Mouse (Mus musculus): ENCODE measurements around the gene Fpr1. TPM values are rescaled to one million over a fixed set of nuclear protein-coding genes. Genes with fewer than 3 reads are reported as not detected.
A peak's percentile ranks its signal among the peaks of the same experiment; 100 is the strongest.
"Not testable (repeated sequence)": the region's sequence is repeated elsewhere in the genome, so short reads cannot be mapped to it uniquely, and the experiment has no call there.

Fpr1 gene
- not detected in 2 replicates for polyA plus RNA-seq (2012; rRNA removed)

DNA sequence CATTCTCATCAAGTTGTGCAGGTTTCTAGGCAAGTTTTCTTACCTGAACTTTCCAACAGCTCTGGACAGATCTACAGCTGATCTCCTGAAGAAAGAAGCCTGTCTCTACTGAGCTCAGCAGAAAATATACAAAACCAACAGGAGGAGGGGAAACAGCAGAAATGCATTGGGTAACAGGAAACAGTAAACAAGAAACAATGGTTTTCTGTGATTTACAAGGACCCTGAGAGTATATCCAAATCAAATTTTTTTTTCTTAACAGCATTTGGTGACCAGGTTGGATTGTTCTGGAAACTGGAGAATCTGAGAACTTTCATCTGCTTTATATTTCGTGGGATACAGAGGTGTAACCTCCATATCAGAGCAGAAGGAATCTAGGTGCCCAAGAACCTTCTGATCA lies at the start of gene Fpr1:
Fpr1 (minus strand) TSS at position 101 of the 400 bp plus-strand sequence.
- H3K27ac ChIP-seq (ENCODE audit: insufficient read depth, low read length) = no peak within 1 kb of the TSS
- H3K4me3 ChIP-seq (replicated peaks; ENCODE audit: insufficient read depth, low read depth, low read length) = no peak within 1 kb of the TSS
- no peak for TF ChIP-seq POLR2A (IDR thresholded peaks at IDR 0.05; ENCODE audit: borderline replicate concordance, insufficient read depth, low read length)
- no peak for TF ChIP-seq CTCF (IDR thresholded peaks at IDR 0.05; ENCODE audit: borderline replicate concordance, insufficient read depth, low read depth, low read length)
- WGBS = 53% methylated on average over 1 of the region's 1 CpGs
- no peak for DNase-seq
- no peaks in the 10 kb centered on the region for H3K4me1 ChIP-seq (ENCODE audit: control insufficient read depth, insufficient read depth, low read length)
- H3K27me3 ChIP-seq (ENCODE audit: control insufficient read depth, insufficient read depth, low read length) = no peaks in the 10 kb centered on the region

DNA sequence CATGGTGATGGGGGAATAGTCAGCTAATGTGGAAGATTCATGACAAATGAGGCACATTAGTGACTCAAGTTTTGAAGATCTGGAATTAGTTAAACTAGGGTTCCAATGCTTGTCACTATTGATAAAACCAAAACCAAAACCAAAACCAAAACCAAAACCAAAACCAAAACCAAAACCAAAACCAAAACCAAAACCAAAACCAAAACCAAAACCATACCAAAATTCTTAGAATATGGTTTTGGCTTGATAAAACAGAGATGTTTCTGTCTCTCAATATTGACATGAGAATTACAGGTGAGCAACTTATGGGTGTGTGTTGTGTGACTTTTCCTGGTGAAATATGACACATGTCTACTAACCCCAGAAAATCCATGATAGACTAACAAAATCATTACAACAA lies 34.0 kb upstream of the Fpr1 start:
- Histone ChIP-seq H3K4me3 (replicated peaks; ENCODE audit: insufficient read depth, low read depth, low read length) (no peak overlapping the region), H3K4me1 (ENCODE audit: control insufficient read depth, insufficient read depth, low read length) (no peaks in the 10 kb centered on the region), H3K27ac (ENCODE audit: insufficient read depth, low read length) (no peak overlapping the region), H3K27me3 (ENCODE audit: control insufficient read depth, insufficient read depth, low read length) (no peaks in the 10 kb centered on the region)
- no peak for TF ChIP-seq POLR2A (IDR thresholded peaks at IDR 0.05; ENCODE audit: borderline replicate concordance, insufficient read depth, low read length)
- no peak for DNase-seq

DNA sequence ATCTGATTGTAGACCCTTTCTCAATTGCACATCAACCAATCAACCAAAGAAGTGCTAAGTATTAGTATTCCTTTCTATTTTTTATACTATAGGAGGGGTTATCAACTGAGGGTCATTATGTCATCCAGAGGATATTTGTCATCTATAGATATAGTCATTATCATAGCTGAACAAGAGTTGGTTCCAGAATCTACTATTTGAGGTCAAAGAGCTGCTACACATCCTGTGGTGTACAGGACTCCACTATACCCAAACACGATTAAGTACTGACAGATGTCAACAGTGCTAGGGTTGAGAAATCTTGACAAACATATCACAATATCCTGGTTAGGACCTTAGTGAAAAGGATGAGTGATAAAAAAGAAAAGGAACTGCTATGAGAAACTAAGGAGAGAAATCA lies 33.6 kb upstream of the Fpr1 start:
- no peak overlapping the region for H3K4me3 ChIP-seq (replicated peaks; ENCODE audit: insufficient read depth, low read depth, low read length)
- WGBS = 90% methylated on average over 1 of the region's 1 CpGs

DNA sequence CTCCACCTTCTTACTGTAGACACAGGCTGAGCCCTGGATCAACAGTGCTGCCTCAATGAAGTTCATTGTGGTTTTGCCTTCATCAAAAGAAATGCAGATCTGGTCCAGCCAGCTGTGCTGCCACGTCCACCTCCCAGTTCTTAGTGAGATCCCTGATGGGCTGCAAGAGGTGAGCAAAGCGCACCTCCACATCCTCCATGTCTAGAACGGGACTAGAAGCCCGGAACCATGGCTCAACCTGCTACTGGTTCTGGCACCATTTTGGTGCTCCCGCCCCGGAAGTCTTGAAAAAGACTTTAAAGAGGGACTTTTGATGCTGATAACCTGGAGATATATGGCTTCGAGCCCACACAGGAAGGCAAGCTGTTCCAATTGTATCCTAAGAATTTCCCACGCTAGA lies 28.9 kb upstream of the Fpr1 start:
- not testable (repeated sequence) for H3K27ac ChIP-seq (ENCODE audit: insufficient read depth, low read length); DNase-seq; H3K4me1 ChIP-seq (ENCODE audit: control insufficient read depth, insufficient read depth, low read length); H3K4me3 ChIP-seq (replicated peaks; ENCODE audit: insufficient read depth, low read depth, low read length); H3K27me3 ChIP-seq (ENCODE audit: control insufficient read depth, insufficient read depth, low read length)
- WGBS = 87% methylated on average over 8 of the region's 8 CpGs

More for the DNA sequence above, 33.6 kb upstream of the Fpr1 start:
- Histone ChIP-seq H3K4me1 (ENCODE audit: control insufficient read depth, insufficient read depth, low read length) (no peaks in the 10 kb centered on the region), H3K27ac (ENCODE audit: insufficient read depth, low read length) (no peak overlapping the region), H3K27me3 (ENCODE audit: control insufficient read depth, insufficient read depth, low read length) (no peaks in the 10 kb centered on the region)
- TF ChIP-seq CTCF (IDR thresholded peaks at IDR 0.05; ENCODE audit: borderline replicate concordance, insufficient read depth, low read depth, low read length) (no peak), POLR2A (IDR thresholded peaks at IDR 0.05; ENCODE audit: borderline replicate concordance, insufficient read depth, low read length) (no peak)
- DNase-seq = no peak

DNA sequence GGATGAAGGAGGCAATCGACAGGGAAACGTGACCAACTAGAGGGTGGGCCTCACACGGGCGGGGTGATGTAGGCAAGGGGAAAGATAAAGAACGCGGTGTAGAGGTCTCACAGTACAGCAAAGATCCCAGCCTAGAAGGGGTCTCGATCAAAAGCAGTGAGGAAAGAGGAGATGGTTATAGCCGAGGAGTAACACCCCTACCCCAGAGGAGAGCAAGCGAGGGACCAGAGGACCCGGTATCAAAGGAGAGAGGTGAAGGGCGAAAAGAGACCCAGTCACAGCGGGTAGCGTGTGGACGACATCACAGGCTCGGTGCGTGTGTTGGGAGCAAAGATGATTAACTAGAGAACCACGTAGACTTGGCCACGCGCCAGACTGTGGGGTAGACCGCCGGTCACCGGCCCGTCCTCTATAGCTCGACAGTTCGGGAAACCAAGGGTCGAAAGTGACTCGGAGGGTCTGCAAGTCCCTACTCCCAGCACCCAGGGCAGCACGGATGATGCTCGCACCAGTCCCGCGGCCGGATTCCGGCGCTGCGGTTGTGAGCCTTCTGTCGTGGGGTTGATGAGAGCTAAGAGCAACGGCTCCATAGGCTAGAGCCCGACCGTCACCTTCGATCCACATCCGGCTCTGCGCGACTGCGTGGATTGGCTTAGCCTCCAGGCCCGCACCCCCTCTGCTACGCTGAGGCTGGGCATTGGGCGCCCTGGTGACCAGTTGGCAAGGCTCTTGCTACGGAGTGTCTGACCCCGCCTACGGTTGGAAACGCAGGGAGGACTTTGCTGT lies 26.1 kb upstream of the Fpr1 start:
- Histone ChIP-seq H3K27ac (ENCODE audit: insufficient read depth, low read length) (peak overlapping the region; percentile 44; the same call in 1 of the 2 replicates), H3K4me3 (replicated peaks; ENCODE audit: insufficient read depth, low read depth, low read length) (peak overlapping the region; percentile 67), H3K4me1 (ENCODE audit: control insufficient read depth, insufficient read depth, low read length) (no peaks in the 10 kb centered on the region; the same call in 1 of the 2 replicates), H3K27me3 (ENCODE audit: control insufficient read depth, insufficient read depth, low read length) (no peaks in the 10 kb centered on the region)
- WGBS = 16% methylated on average over 51 of the region's 51 CpGs
- TF ChIP-seq CTCF (IDR thresholded peaks at IDR 0.05; ENCODE audit: borderline replicate concordance, insufficient read depth, low read depth, low read length) = no peak
- peak; percentile 56 for TF ChIP-seq POLR2A (IDR thresholded peaks at IDR 0.05; ENCODE audit: borderline replicate concordance, insufficient read depth, low read length)
- peak; percentile 82 to 86 for DNase-seq

DNA sequence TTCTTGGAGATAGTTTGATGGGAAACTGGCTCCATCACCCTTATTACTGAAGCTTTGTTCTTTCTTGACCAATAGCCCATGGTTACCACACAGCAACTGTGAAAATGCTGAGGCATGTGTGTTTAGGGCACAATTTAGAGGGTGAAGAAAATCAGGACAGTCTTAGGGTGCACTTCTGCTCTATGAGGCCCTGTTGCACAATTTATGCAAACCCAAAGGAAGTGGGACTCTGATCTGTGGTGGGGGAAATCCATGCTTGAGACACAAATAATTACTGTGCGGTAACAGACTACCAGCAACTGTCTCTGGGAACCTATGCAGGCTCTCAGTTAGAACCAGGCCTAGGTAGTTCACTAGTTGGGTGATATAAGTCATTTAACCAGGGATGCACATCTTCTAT lies 17.0 kb upstream of the Fpr1 start:
- no peak for TF ChIP-seq CTCF (IDR thresholded peaks at IDR 0.05; ENCODE audit: borderline replicate concordance, insufficient read depth, low read depth, low read length)
- TF ChIP-seq POLR2A (IDR thresholded peaks at IDR 0.05; ENCODE audit: borderline replicate concordance, insufficient read depth, low read length) = no peak
- no peaks in the 10 kb centered on the region for H3K4me1 ChIP-seq (ENCODE audit: control insufficient read depth, insufficient read depth, low read length)
- no peaks in the 10 kb centered on the region for H3K27me3 ChIP-seq (ENCODE audit: control insufficient read depth, insufficient read depth, low read length)
- H3K27ac ChIP-seq (ENCODE audit: insufficient read depth, low read length) = no peak overlapping the region
- H3K4me3 ChIP-seq (replicated peaks; ENCODE audit: insufficient read depth, low read depth, low read length) = no peak overlapping the region
- no peak for DNase-seq
- WGBS = 86% methylated on average over 1 of the region's 1 CpGs

DNA sequence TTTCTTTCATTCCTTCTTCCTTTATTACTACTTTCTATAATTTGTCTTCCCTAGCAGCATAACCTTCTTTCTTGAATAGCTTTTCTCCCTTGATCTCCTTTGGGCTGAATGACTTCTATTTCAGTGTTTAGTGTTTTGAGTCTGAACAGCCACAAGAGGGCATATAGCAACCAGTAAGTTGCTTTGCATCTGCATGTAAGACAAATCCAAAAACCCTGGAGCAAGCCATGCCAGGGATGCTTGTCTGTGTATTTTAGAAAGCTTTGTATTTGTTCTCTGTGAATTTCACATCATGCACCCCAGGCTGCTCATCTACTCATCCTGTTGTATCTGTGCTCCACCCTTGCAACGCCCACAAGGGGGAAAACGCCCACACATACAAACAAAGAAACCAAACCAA lies 15.5 kb upstream of the Fpr1 start:
- Histone ChIP-seq H3K27me3 (ENCODE audit: control insufficient read depth, insufficient read depth, low read length) (no peaks in the 10 kb centered on the region), H3K4me3 (replicated peaks; ENCODE audit: insufficient read depth, low read depth, low read length) (no peak overlapping the region), H3K4me1 (ENCODE audit: control insufficient read depth, insufficient read depth, low read length) (no peaks in the 10 kb centered on the region), H3K27ac (ENCODE audit: insufficient read depth, low read length) (no peak overlapping the region)
- TF ChIP-seq POLR2A (IDR thresholded peaks at IDR 0.05; ENCODE audit: borderline replicate concordance, insufficient read depth, low read length) = no peak
- no peak for TF ChIP-seq CTCF (IDR thresholded peaks at IDR 0.05; ENCODE audit: borderline replicate concordance, insufficient read depth, low read depth, low read length)
- DNase-seq = no peak
- WGBS = 79% methylated on average over 2 of the region's 2 CpGs

DNA sequence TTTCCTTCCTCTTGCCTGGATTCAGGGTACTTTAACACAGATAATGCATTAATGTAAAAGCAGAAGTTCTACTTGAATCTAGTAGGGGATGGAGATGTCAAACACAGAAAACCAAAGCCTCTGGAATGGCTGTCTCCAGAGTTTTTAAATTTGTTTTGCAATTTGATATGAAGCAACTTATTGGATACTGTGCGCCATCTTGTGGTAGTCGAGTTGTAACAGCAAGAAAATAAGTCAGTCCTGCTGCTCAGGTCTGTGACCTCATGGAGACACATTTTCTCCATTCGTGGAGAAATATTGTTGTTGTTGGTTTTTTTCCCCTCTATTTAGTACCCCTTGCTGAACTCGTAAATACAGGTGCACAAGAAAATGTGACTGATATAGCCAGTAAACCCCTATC lies 12.3 kb upstream of the Fpr1 start:
- peak in 1 of 2 experiments; percentile 41 for DNase-seq
- WGBS = 1% methylated on average over 4 of the region's 4 CpGs

More for the DNA sequence above, 12.3 kb upstream of the Fpr1 start:
- peak; percentile 33; the same call in 1 of the 2 replicates for TF ChIP-seq CTCF (IDR thresholded peaks at IDR 0.05; ENCODE audit: borderline replicate concordance, insufficient read depth, low read depth, low read length)
- TF ChIP-seq POLR2A (IDR thresholded peaks at IDR 0.05; ENCODE audit: borderline replicate concordance, insufficient read depth, low read length) = no peak
- H3K27me3 ChIP-seq (ENCODE audit: control insufficient read depth, insufficient read depth, low read length) = no peaks in the 10 kb centered on the region
- H3K4me3 ChIP-seq (replicated peaks; ENCODE audit: insufficient read depth, low read depth, low read length) = no peak overlapping the region
- no peak overlapping the region for H3K27ac ChIP-seq (ENCODE audit: insufficient read depth, low read length)
- H3K4me1 ChIP-seq (ENCODE audit: control insufficient read depth, insufficient read depth, low read length) = no peaks in the 10 kb centered on the region
